Mouse (Mus musculus): ENCODE measurements around the gene Rps27a.

The Rps27a gene

DNA sequence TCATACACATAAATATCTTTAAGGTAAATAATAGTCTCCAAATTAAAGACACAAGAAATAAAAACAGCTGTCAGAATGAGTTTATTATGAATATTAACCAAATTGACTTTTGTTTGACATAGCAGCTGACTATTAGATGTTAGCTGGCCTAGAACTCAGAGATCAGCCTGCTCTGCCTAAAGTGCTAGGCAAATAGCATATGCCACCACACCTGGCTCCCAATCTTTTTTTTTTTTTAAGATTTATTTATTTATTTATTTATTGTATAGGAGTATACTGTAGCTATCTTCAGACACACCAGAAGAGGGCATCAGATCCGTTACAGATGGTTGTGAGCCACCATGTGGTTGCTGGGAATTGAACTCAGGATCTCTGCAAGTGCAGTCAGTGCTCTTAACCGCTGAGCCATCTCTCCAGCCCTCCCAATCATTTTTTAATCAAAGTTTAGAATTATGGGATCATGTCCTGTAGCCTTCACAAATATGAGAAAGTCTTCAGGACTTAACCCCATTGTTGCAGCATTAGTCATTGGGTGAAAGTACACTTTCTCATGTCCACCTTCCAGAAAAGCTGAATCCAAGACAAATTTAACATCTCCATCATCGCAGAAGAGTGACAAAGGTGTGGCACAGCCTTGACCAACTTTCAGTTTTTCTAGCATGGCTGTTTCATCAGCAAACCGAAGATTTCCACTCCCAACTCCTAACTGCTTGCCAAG, 34.9 kb downstream of the Rps27a start:
- DNase-seq (ENCODE audit: low read depth, low spot score): no peak

DNA sequence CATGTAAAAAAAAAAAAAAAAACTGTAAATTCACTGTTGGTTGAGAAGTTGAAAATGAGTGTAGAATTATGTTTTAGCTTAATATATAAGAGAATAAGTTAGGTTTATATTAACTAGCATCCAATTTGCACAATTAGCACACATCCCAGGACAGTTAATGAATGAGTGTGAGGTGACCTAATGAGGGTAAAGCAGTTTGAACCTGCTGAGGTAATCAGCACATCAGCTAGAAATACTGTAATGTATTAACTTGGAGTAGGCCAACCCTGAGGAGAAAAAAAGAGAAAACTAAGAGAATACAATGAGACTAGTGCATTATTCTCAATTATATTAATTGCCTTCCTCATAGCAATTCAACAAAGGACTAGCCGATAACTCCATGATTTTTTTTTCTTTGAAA, 38.5 kb downstream of the Rps27a start:
- no peak for DNase-seq (ENCODE audit: low read depth, low spot score)

DNA sequence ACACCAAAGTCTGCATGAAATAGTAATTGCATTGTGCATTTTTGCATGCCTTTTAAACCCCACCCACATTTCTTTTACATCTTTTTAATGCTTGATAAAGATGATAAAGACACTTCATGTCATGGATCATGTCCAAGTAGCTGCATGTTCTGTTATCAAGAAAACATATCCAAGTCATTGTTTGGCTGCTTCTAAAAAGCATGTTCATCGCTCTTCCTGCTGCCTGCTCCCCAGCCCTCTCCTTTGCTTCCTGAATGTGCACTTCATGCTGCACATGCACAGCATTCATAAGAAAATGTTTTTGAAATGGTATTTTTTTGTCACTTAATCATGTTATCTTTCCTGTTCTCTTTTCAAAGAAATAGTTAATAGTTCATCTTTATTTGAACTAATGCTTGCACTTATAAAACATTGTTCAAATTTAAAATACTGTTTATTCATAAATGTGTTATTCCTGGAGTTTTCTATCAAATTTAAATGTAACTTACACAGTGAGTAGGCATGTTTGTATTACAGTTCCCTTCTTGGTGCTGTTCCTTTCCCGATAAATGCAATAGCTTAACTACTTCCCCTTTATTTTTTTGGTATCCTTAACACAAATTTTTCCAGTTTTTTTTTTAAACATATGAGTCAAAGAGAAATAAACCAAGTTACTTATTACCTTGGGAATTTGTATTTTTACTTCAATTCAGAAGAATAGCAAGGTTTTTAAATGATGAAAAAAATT, 42.8 kb downstream of the Rps27a start:
- no peak for DNase-seq (ENCODE audit: low read depth, low spot score)

DNA sequence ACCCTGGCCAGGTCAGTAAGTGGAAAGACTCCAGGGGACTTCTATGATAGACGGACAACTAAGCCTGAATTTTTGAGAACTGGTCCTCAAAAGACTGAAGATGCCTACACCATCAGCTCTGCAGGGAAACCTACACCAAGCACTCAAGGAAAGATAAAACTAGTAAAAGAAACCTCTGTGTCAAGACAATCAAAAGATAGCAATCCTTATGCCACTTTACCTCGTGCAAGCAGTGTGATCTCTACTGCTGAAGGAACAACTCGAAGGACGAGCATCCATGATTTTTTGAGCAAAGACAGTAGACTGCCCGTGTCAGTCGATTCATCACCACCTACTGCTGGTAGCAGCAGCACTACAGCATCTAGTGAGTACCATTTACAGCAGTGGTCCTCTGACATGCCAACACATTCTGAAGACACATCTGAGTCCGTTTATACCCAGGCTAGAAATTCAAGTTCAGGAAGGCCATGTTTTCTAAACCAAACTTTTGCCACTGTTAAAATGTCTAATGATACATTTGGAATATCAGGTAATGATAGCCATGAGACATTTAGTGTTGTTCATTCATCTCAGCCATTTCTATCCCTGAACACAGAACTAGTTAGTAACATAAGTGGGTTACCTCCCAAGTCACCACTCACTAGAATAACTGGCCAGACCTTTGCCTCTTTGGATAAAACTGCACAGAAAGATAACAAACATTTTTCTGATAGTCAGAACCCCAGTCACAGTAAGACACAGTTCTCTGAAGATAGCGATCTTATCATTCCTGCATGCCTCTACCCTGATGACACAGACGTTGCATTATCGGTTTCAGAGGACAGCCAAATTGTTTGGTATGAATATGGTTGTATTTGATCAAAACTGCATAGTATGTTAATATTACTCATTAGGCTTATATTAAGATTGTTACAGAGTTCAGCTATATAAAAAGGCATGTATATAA, 43.7 kb downstream of the Rps27a start:
- DNase-seq (ENCODE audit: low read depth, low spot score): no peak

DNA sequence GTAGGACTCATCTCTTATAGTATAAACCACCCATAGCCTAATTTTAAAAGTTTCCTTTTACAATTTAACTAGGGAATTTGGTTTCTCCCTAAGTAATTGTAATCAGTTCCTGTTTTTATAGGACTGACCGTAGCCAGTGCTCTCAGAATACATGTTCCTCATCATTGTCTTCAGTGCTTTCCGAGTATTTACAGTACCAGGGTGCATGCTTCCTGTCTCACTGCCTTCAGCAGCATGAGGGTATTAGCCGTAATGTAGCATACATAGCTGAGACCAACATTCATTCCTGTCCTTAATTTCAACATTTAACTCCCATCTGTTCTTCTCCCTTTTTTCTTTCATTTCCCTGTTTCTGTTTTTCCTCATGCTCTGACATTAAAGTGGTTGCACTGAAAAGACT, 50.9 kb downstream of the Rps27a start:
- DNase-seq (ENCODE audit: low read depth, low spot score): no peak

Data from WW6 (cell line).